Mouse (Mus musculus) kidney, adult 2 months (tissue): ENCODE data around the gene Pecam1.

Source experiments
- CTCF ChIP-seq: fragments of 200-500 bp; conservative IDR thresholded peaks from 2 replicates; pipeline ENCODE4 v1.5.1; 2011; ENCODE audit warnings: low read depth, mild to moderate bottlenecking, control low read depth, low read length, moderate library complexity, mixed read lengths; ENCODE audit not compliant: insufficient read depth, insufficient read length
- POLR2A ChIP-seq: fragments of 200-500 bp; IDR thresholded peaks from one replicate; pipeline ENCODE4 v1.6.1; 2011; ENCODE audit warnings: low read depth, low read length, control low read depth

- TF ChIP-seq CTCF (no peak), POLR2A (no peak)
Observed at GRCm38 (mm10) chr11:106658051-106658880, 92.2 kb downstream of the Pecam1 start.
